Mouse (Mus musculus): ENCODE data around the gene Hcst. TPM values are rescaled to one million over a fixed set of nuclear protein-coding genes. Genes with fewer than 3 reads are reported as not detected.
A peak's percentile ranks its signal among the peaks of the same experiment; 100 is the strongest.

Gene Hcst
- polyA plus RNA-seq, 1 experiment from 2014 or later: 0.89 TPM

- H3K4me2 ChIP-seq (ENCODE audit: low read length): no peak overlapping the region
Observed at GRCm38 (mm10) chr7:30394871-30395270, 24.8 kb downstream of the Hcst start.

GRCm38 (mm10) chr7:30394379-30394778, 25.3 kb downstream of the Hcst start:
- H3K9me3 ChIP-seq (ENCODE audit: control insufficient read depth, low read length): no peaks in the 10 kb centered on the region
- H3K27ac ChIP-seq (replicated peaks in 1 of 2; ENCODE audit: control insufficient read depth in 1 of 2, insufficient read depth in 1 of 2, low read depth in 2 of 2, low read length in 2 of 2): peak overlapping the region; percentile 79 to 82
- H3K4me1 ChIP-seq (ENCODE audit: control insufficient read depth in 2 of 2, insufficient read depth in 2 of 2, low read length in 2 of 2): no peaks in the 10 kb centered on the region; a peak in 1 of 4 replicates
- no peaks in the 10 kb centered on the region for H3K27me3 ChIP-seq (ENCODE audit: control insufficient read depth, insufficient read depth, low read length)
- no peak overlapping the region for H3K9ac ChIP-seq (ENCODE audit: low read length)
- no peak overlapping the region for H3K4me2 ChIP-seq (ENCODE audit: low read length)
- H3K36me3 ChIP-seq (ENCODE audit: control insufficient read depth, insufficient read depth, low read length): no peaks in the 10 kb centered on the region
- WGBS: 45% methylated on average over 11 of the region's 11 CpGs
- H3K4me3 ChIP-seq (ENCODE audit: control insufficient read depth in 1 of 2, insufficient read depth in 1 of 2, low read depth in 1 of 2, low read length in 2 of 2): no peak overlapping the region
- peak; percentile 83 for ATAC-seq (ENCODE audit: insufficient number of reproducible peaks, insufficient read depth, low FRiP score, low read depth)

More at GRCm38 (mm10) chr7:30394871-30395270, 24.8 kb downstream of the Hcst start:
- no peaks in the 10 kb centered on the region; a peak in 1 of 4 replicates for H3K4me1 ChIP-seq (ENCODE audit: control insufficient read depth in 2 of 2, insufficient read depth in 2 of 2, low read length in 2 of 2)
- H3K9ac ChIP-seq (ENCODE audit: low read length): no peak overlapping the region
- H3K27me3 ChIP-seq (ENCODE audit: control insufficient read depth, insufficient read depth, low read length): no peaks in the 10 kb centered on the region
- ATAC-seq (ENCODE audit: insufficient number of reproducible peaks, insufficient read depth, low FRiP score, low read depth): no peak
- 37% methylated on average over 2 of the region's 2 CpGs for WGBS
- no peaks in the 10 kb centered on the region for H3K36me3 ChIP-seq (ENCODE audit: control insufficient read depth, insufficient read depth, low read length)
- H3K4me3 ChIP-seq (ENCODE audit: control insufficient read depth in 1 of 2, insufficient read depth in 1 of 2, low read depth in 1 of 2, low read length in 2 of 2): no peak overlapping the region
- H3K9me3 ChIP-seq (ENCODE audit: control insufficient read depth, low read length): no peaks in the 10 kb centered on the region
- peak overlapping the region in 1 of 2 experiments; percentile 79; a peak in 1 of 4 replicates for H3K27ac ChIP-seq (replicated peaks in 1 of 2; ENCODE audit: control insufficient read depth in 1 of 2, insufficient read depth in 1 of 2, low read depth in 2 of 2, low read length in 2 of 2)

GRCm38 (mm10) chr7:30393631-30394030, 26.0 kb downstream of the Hcst start:
- WGBS: 81% methylated on average over 4 of the region's 4 CpGs
- Histone ChIP-seq H3K9me3 (ENCODE audit: control insufficient read depth, low read length) (no peaks in the 10 kb centered on the region), H3K4me1 (ENCODE audit: control insufficient read depth in 2 of 2, insufficient read depth in 2 of 2, low read length in 2 of 2) (no peaks in the 10 kb centered on the region; a peak in 1 of 4 replicates), H3K4me3 (ENCODE audit: control insufficient read depth in 1 of 2, insufficient read depth in 1 of 2, low read depth in 1 of 2, low read length in 2 of 2) (no peak overlapping the region), H3K27me3 (ENCODE audit: control insufficient read depth, insufficient read depth, low read length) (no peaks in the 10 kb centered on the region), H3K4me2 (ENCODE audit: low read length) (no peak overlapping the region), H3K36me3 (ENCODE audit: control insufficient read depth, insufficient read depth, low read length) (no peaks in the 10 kb centered on the region), H3K9ac (ENCODE audit: low read length) (no peak overlapping the region), H3K27ac (replicated peaks in 1 of 2; ENCODE audit: control insufficient read depth in 1 of 2, insufficient read depth in 1 of 2, low read depth in 2 of 2, low read length in 2 of 2) (peak overlapping the region; percentile 79 to 82)
- no peak for ATAC-seq (ENCODE audit: insufficient number of reproducible peaks, insufficient read depth, low FRiP score, low read depth)

GRCm38 (mm10) chr7:30392746-30393520, 26.7 kb downstream of the Hcst start:
- no peak overlapping the region for H3K9ac ChIP-seq (ENCODE audit: low read length)
- H3K36me3 ChIP-seq (ENCODE audit: control insufficient read depth, insufficient read depth, low read length): no peaks in the 10 kb centered on the region
- H3K4me1 ChIP-seq (ENCODE audit: control insufficient read depth in 2 of 2, insufficient read depth in 2 of 2, low read length in 2 of 2): no peaks in the 10 kb centered on the region; a peak in 1 of 4 replicates
- no peak overlapping the region for H3K27ac ChIP-seq (replicated peaks in 1 of 2; ENCODE audit: control insufficient read depth in 1 of 2, insufficient read depth in 1 of 2, low read depth in 2 of 2, low read length in 2 of 2)
- no peaks in the 10 kb centered on the region for H3K27me3 ChIP-seq (ENCODE audit: control insufficient read depth, insufficient read depth, low read length)
- H3K4me2 ChIP-seq (ENCODE audit: low read length): no peak overlapping the region
- H3K4me3 ChIP-seq (ENCODE audit: control insufficient read depth in 1 of 2, insufficient read depth in 1 of 2, low read depth in 1 of 2, low read length in 2 of 2): no peak overlapping the region
- no peaks in the 10 kb centered on the region for H3K9me3 ChIP-seq (ENCODE audit: control insufficient read depth, low read length)
- no peak for ATAC-seq (ENCODE audit: insufficient number of reproducible peaks, insufficient read depth, low FRiP score, low read depth)
- WGBS: 53% methylated on average over 4 of the region's 4 CpGs

GRCm38 (mm10) chr7:30384106-30384505, 35.5 kb downstream of the Hcst start:
- Histone ChIP-seq H3K4me1 (ENCODE audit: control insufficient read depth in 2 of 2, insufficient read depth in 2 of 2, low read length in 2 of 2) (no peaks in the 10 kb centered on the region), H3K9me3 (ENCODE audit: control insufficient read depth, low read length) (no peaks in the 10 kb centered on the region), H3K4me3 (ENCODE audit: control insufficient read depth in 1 of 2, insufficient read depth in 1 of 2, low read depth in 1 of 2, low read length in 2 of 2) (no peak overlapping the region), H3K4me2 (ENCODE audit: low read length) (no peak overlapping the region), H3K27me3 (ENCODE audit: control insufficient read depth, insufficient read depth, low read length) (no peaks in the 10 kb centered on the region), H3K9ac (ENCODE audit: low read length) (no peak overlapping the region), H3K27ac (replicated peaks in 1 of 2; ENCODE audit: control insufficient read depth in 1 of 2, insufficient read depth in 1 of 2, low read depth in 2 of 2, low read length in 2 of 2) (no peak overlapping the region), H3K36me3 (ENCODE audit: control insufficient read depth, insufficient read depth, low read length) (no peaks in the 10 kb centered on the region)
- no peak for ATAC-seq (ENCODE audit: insufficient number of reproducible peaks, insufficient read depth, low FRiP score, low read depth)
- 76% methylated on average over 9 of the region's 9 CpGs for WGBS

- no peaks in the 10 kb centered on the region for H3K9me3 ChIP-seq (ENCODE audit: control insufficient read depth, low read length)
- no peak overlapping the region for H3K27ac ChIP-seq (replicated peaks in 1 of 2; ENCODE audit: control insufficient read depth in 1 of 2, insufficient read depth in 1 of 2, low read depth in 2 of 2, low read length in 2 of 2)
- H3K4me3 ChIP-seq (ENCODE audit: control insufficient read depth in 1 of 2, insufficient read depth in 1 of 2, low read depth in 1 of 2, low read length in 2 of 2): no peak overlapping the region
- no peak overlapping the region for H3K9ac ChIP-seq (ENCODE audit: low read length)
- 59% methylated on average over 5 of the region's 5 CpGs for WGBS
- H3K36me3 ChIP-seq (ENCODE audit: control insufficient read depth, insufficient read depth, low read length): no peaks in the 10 kb centered on the region
- H3K4me2 ChIP-seq (ENCODE audit: low read length): no peak overlapping the region
- H3K4me1 ChIP-seq (ENCODE audit: control insufficient read depth in 2 of 2, insufficient read depth in 2 of 2, low read length in 2 of 2): no peaks in the 10 kb centered on the region
- no peak for ATAC-seq (ENCODE audit: insufficient number of reproducible peaks, insufficient read depth, low FRiP score, low read depth)
- H3K27me3 ChIP-seq (ENCODE audit: control insufficient read depth, insufficient read depth, low read length): no peaks in the 10 kb centered on the region
Observed at GRCm38 (mm10) chr7:30380061-30380460, 39.6 kb downstream of the Hcst start.

GRCm38 (mm10) chr7:30373501-30373962, 46.1 kb downstream of the Hcst start:
- no peak overlapping the region for H3K27ac ChIP-seq (replicated peaks in 1 of 2; ENCODE audit: control insufficient read depth in 1 of 2, insufficient read depth in 1 of 2, low read depth in 2 of 2, low read length in 2 of 2)
- 0% methylated on average over 21 of the region's 21 CpGs for WGBS

More at GRCm38 (mm10) chr7:30373501-30373962, 46.1 kb downstream of the Hcst start:
- Histone ChIP-seq H3K9ac (ENCODE audit: low read length) (peak overlapping the region; percentile 57), H3K36me3 (ENCODE audit: control insufficient read depth, insufficient read depth, low read length) (no peaks in the 10 kb centered on the region), H3K9me3 (ENCODE audit: control insufficient read depth, low read length) (no peaks in the 10 kb centered on the region), H3K4me3 (ENCODE audit: control insufficient read depth in 1 of 2, insufficient read depth in 1 of 2, low read depth in 1 of 2, low read length in 2 of 2) (peak overlapping the region; percentile 36 to 61), H3K4me1 (ENCODE audit: control insufficient read depth in 2 of 2, insufficient read depth in 2 of 2, low read length in 2 of 2) (no peaks in the 10 kb centered on the region), H3K4me2 (ENCODE audit: low read length) (peak overlapping the region; percentile 67), H3K27me3 (ENCODE audit: control insufficient read depth, insufficient read depth, low read length) (0 out of 2 replicates have a peak, but pooled peaks cover 2% of the 10 kb centered on the region)
- peak; percentile 91 for ATAC-seq (ENCODE audit: insufficient number of reproducible peaks, insufficient read depth, low FRiP score, low read depth)

Measured in heart, embryonic 14.5 days (tissue).